Mouse (Mus musculus): ENCODE data around the gene Ahdc1. TPM values are rescaled to one million over a fixed set of nuclear protein-coding genes. Genes with fewer than 3 reads are reported as not detected.

Gene Ahdc1
- total and polyA plus RNA-seq, 3 experiments: 2.5 to 8.8 TPM; not detected in 1

- TF ChIP-seq GABPA (IDR thresholded peaks at IDR 0.05; ENCODE audit: low read depth, low read length) (no peak), SMC3 (IDR thresholded peaks at IDR 0.05; ENCODE audit: low read depth, low read length) (no peak)
- Histone ChIP-seq H3K9me3 (replicated peaks; ENCODE audit: insufficient read depth, low read length) (no peaks in the 10 kb centered on the region), H3K4me3 (ENCODE audit: control insufficient read depth in 1 of 2, insufficient read depth in 1 of 2, low read depth in 2 of 2, low read length in 2 of 2) (no peak overlapping the region), H3K36me3 (ENCODE audit: control insufficient read depth in 1 of 2, insufficient read depth in 2 of 2, low read length in 2 of 2) (no peaks in the 10 kb centered on the region; a peak in 1 of 4 replicates), H3K27me3 (ENCODE audit: control insufficient read depth in 1 of 2, insufficient read depth in 2 of 2, low read length in 2 of 2) (no peaks in the 10 kb centered on the region), H3K79me2 (ENCODE audit: control insufficient read depth, insufficient read depth, low read length, poor library complexity) (no peaks in the 10 kb centered on the region), H3K9ac (ENCODE audit: control insufficient read depth, low read depth, low read length, poor library complexity, severe bottlenecking) (no peak overlapping the region), H3K27ac (ENCODE audit: control insufficient read depth, low read depth, low read length) (no peak overlapping the region), H3K4me1 (ENCODE audit: control insufficient read depth in 1 of 2, insufficient read depth in 2 of 2, low read length in 2 of 2) (peaks cover 0 to 7% of the 10 kb centered on the region in 2 experiments; a peak in 2 of 4 replicates)
- no peak for DNase-seq (ENCODE audit: low read depth, low spot score)
Measured at GRCm38 (mm10) chr4:133024404-133024803, 13.3 kb downstream of the Ahdc1 start.

- H3K9me3 ChIP-seq (replicated peaks; ENCODE audit: insufficient read depth, low read length): no peaks in the 10 kb centered on the region
- peaks cover 0 to 7% of the 10 kb centered on the region in 2 experiments; a peak in 2 of 4 replicates for H3K4me1 ChIP-seq (ENCODE audit: control insufficient read depth in 1 of 2, insufficient read depth in 2 of 2, low read length in 2 of 2)
- no peaks in the 10 kb centered on the region for H3K27me3 ChIP-seq (ENCODE audit: control insufficient read depth in 1 of 2, insufficient read depth in 2 of 2, low read length in 2 of 2)
- no peaks in the 10 kb centered on the region; a peak in 1 of 4 replicates for H3K36me3 ChIP-seq (ENCODE audit: control insufficient read depth in 1 of 2, insufficient read depth in 2 of 2, low read length in 2 of 2)
- H3K4me3 ChIP-seq (ENCODE audit: control insufficient read depth in 1 of 2, insufficient read depth in 1 of 2, low read depth in 2 of 2, low read length in 2 of 2): no peak overlapping the region
- TF ChIP-seq EP300 (IDR thresholded peaks at IDR 0.05; ENCODE audit: low read depth in 1 of 2, low read length in 2 of 2) (no peak), POLR2A (IDR thresholded peaks at IDR 0.05; ENCODE audit: control insufficient read depth in 1 of 2, insufficient read depth in 1 of 2, low read depth in 1 of 2, low read length in 2 of 2, poor library complexity in 1 of 2) (no peak), CTCF (IDR thresholded peaks at IDR 0.05 in 2 of 3, conservative IDR thresholded peaks at IDR 0.05 in 1 of 3; ENCODE audit: control insufficient read depth in 1 of 3, insufficient read depth in 1 of 3, low read depth in 2 of 3, low read length in 3 of 3, poor library complexity in 1 of 3, severe bottlenecking in 1 of 3) (no peak), TCF12 (IDR thresholded peaks at IDR 0.05; ENCODE audit: low read depth, low read length) (no peak), ZMIZ1 (IDR thresholded peaks at IDR 0.05; ENCODE audit: low read depth, low read length) (no peak), UBTF (IDR thresholded peaks at IDR 0.05; ENCODE audit: borderline replicate concordance, insufficient read depth, low read depth, low read length) (no peak), POLR2AphosphoS2 (IDR thresholded peaks at IDR 0.05; ENCODE audit: low read length) (no peak), GABPA (IDR thresholded peaks at IDR 0.05; ENCODE audit: low read depth, low read length) (no peak), CHD2 (IDR thresholded peaks at IDR 0.05; ENCODE audit: low read length) (no peak), ZKSCAN1 (IDR thresholded peaks at IDR 0.05; ENCODE audit: low read depth, low read length) (no peak), RCOR1 (IDR thresholded peaks at IDR 0.05; ENCODE audit: low read depth, low read length) (no peak), USF1 (IDR thresholded peaks at IDR 0.05; ENCODE audit: low read depth, low read length) (no peak), MEF2A (IDR thresholded peaks at IDR 0.05; ENCODE audit: extremely low read depth, insufficient replicate concordance, low read depth, low read length, poor library complexity, severe bottlenecking) (no peak), POLR2AphosphoS5 (IDR thresholded peaks at IDR 0.05; ENCODE audit: borderline replicate concordance, low read depth, low read length) (no peak), ETS1 (IDR thresholded peaks at IDR 0.05; ENCODE audit: low read depth, low read length) (no peak), HCFC1 (IDR thresholded peaks at IDR 0.05; ENCODE audit: low read depth, low read length) (no peak), NRF1 (IDR thresholded peaks at IDR 0.05; ENCODE audit: insufficient read depth, low read depth, low read length, poor library complexity, severe bottlenecking) (no peak), TBP (IDR thresholded peaks at IDR 0.05; ENCODE audit: low read depth, low read length) (no peak), MXI1 (IDR thresholded peaks at IDR 0.05; ENCODE audit: low read depth, low read length) (no peak)
- no peak overlapping the region for H3K9ac ChIP-seq (ENCODE audit: control insufficient read depth, low read depth, low read length, poor library complexity, severe bottlenecking)
- DNase-seq (ENCODE audit: low read depth, low spot score): no peak
- no peak overlapping the region for H3K27ac ChIP-seq (ENCODE audit: control insufficient read depth, low read depth, low read length)
- no peaks in the 10 kb centered on the region for H3K79me2 ChIP-seq (ENCODE audit: control insufficient read depth, insufficient read depth, low read length, poor library complexity)
Measured at GRCm38 (mm10) chr4:133024969-133025685, 14.1 kb downstream of the Ahdc1 start.

All from MEL (cell line).